Mouse (Mus musculus) spleen, postnatal 4 days (tissue): Measurements from ENCODE around the gene Shroom3.

ENCODE experiments used
- DNase-seq, 2 experiments: peaks; one replicate each; pipeline ENCODE4 v3.0.0; 2022; ENCODE audit warnings: low spot score in 2 of 2

Shroom3 gene

GRCm38 (mm10) chr5:92969926-92970325, 286.7 kb downstream of the Shroom3 start:
- no peak for DNase-seq

- no peak for DNase-seq
Observed at GRCm38 (mm10) chr5:92970480-92970879, 287.2 kb downstream of the Shroom3 start.

GRCm38 (mm10) chr5:92980393-92980792, 297.2 kb downstream of the Shroom3 start:
- no peak for DNase-seq

GRCm38 (mm10) chr5:92980862-92981261, 297.6 kb downstream of the Shroom3 start:
- no peak for DNase-seq

GRCm38 (mm10) chr5:92982673-92983072, 299.4 kb downstream of the Shroom3 start:
- DNase-seq: no peak

GRCm38 (mm10) chr5:92983942-92984341, 300.7 kb downstream of the Shroom3 start:
- DNase-seq: no peak

GRCm38 (mm10) chr5:92984692-92985091, 301.5 kb downstream of the Shroom3 start:
- DNase-seq: no peak

GRCm38 (mm10) chr5:92985391-92985790, 302.2 kb downstream of the Shroom3 start:
- no peak for DNase-seq

- no peak for DNase-seq
Observed at GRCm38 (mm10) chr5:92986651-92987610, 303.7 kb downstream of the Shroom3 start.

- no peak for DNase-seq
Observed at GRCm38 (mm10) chr5:92987891-92988768, 304.9 kb downstream of the Shroom3 start.

- no peak for DNase-seq
Observed at GRCm38 (mm10) chr5:92988769-92989356, 305.6 kb downstream of the Shroom3 start.

- no peak for DNase-seq
Observed at GRCm38 (mm10) chr5:92992106-92992505, 308.9 kb downstream of the Shroom3 start.

GRCm38 (mm10) chr5:92994309-92994708, 311.1 kb downstream of the Shroom3 start:
- no peak for DNase-seq

- no peak for DNase-seq
Observed at GRCm38 (mm10) chr5:92994861-92995260, 311.6 kb downstream of the Shroom3 start.

- no peak for DNase-seq
Observed at GRCm38 (mm10) chr5:92997428-92998120, 314.3 kb downstream of the Shroom3 start.

- DNase-seq: no peak
Observed at GRCm38 (mm10) chr5:92998494-92999016, 315.3 kb downstream of the Shroom3 start.

GRCm38 (mm10) chr5:93000060-93000459, 316.8 kb downstream of the Shroom3 start:
- no peak for DNase-seq

GRCm38 (mm10) chr5:93000774-93001757, 317.8 kb downstream of the Shroom3 start:
- no peak for DNase-seq

- no peak for DNase-seq
Observed at GRCm38 (mm10) chr5:93002615-93003014, 319.4 kb downstream of the Shroom3 start.
